Mouse (Mus musculus) CD4-positive helper T cell, adult 2 months (primary cell): ENCODE results near the gene Dtnb.
"Not testable (repeated sequence)": the region's sequence is repeated elsewhere in the genome, so short reads cannot be mapped to it uniquely, and the experiment has no call there.

Experiments used
- DNase-seq: peaks from one replicate; pipeline ENCODE4 v3.0.0-alpha.2; 2012; ENCODE audit warnings: low read depth, missing footprints, low spot score

The Dtnb gene

DNA sequence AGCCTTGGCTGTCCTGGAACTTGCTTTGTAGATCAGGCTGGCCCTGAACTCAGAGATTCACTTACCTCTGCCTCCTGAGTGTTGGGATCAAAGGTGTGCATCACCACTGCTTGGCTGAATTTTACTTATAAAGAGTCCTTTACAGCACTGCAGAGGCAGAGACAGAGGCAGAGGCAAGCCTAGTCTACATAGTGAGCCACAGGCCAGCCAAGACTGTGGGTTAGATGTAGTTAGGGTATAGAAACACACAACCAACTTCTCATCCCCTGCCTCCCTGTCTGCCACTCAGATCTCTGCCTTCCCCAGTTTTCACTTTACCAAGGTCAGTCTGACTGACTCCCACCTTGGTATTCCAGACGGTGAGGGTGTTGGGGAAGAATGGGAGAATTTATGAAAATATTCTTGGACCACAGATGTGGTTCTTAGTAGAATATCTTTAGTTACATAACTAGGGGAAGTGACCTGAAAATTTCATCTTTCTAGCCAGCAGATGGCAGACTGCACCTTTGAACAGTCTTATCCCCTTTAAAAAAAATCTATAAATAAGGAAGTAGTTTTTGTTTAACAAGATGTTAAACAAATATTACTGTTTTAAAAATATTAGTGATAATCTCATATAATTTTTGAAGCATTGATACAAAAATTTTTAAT lies 88.9 kb downstream of the Dtnb start:
- peak; percentile 50 for DNase-seq

DNA sequence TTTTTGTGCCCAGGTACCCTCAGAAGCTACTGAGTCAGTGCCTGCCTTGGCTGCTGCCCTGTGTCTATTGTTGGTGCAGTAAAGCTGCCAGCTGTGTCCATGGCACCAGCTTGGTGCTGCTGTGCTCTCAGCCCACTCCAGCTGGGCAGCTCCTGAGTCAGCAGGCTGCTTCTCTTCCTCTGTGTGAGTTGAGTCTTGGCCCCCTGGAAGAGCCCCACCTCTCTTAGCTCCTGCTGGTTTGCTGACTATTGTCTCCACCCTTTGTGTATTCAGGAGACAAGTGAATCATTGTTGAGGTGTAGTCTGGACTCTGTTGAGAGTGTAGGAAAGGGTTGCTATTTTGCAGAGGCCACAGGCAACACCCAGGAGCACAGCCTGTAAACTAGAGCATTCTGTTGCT lies 90.5 kb downstream of the Dtnb start:
- DNase-seq, result no peak

- DNase-seq, result no peak
These were observed 91.2 kb downstream of the Dtnb start for GRCm38 (mm10) chr12:3663386-3663785.

DNA sequence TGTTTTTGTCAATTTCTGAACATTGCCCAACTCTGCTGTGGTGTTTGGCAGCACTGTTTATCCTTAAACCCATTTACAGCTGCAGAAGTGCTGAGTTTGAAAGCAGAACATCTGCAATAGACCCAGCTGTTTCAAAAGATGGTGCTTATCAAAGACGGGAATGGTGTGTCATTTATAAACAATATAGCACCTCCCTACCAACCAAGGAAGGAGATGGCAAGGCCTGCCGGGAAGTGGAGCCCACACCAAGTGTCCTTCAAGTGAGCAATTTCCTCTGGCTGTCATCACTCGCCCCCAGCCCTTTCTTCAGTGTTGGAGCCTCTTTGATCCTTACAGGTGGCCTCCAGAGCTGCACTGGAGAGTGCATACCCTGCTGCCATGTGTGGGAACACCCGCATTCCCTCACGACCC lies 97.8 kb downstream of the Dtnb start:
- DNase-seq, result no peak

DNA sequence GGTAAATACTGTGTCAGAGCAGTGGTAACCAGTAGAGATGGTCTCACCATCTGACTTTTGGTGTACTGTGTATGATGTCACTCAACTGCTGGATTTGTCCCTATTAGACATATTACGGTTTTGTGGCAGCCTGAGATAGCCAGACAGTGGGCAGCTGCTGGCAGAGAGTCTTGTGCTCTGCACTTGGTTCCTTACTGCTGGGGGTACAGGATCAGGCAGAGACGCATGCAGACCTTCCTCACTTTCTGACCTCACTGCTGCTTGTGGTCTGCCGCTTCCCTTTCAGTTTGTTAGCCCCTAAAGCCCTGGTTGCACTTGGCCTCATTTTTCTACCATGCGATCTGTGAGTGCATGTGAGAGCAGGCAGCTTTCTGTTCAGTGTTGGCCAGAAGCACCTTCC lies 98.9 kb downstream of the Dtnb start:
- DNase-seq, result no peak

DNA sequence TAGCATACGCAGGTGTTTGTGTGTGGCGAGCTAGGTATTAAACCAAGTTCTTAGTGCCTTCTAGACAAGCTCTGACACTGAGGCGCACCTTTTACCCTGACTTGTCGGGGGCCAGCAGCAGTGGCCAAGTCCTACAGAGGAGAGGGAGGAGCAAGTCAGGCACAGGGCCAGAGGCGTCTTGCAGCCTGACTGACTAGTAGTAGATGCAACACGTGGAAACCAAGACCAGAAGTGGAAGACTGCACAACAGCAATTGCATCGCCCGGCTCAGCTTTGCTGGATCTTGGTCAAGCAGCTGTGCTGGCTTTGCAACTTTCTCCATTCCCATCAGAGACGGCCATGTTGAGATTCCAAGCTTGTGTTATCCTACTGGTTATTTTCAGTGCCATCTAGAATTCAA lies 100.6 kb downstream of the Dtnb start:
- DNase-seq, result no peak

- no peak for DNase-seq
These were observed 101.7 kb downstream of the Dtnb start for GRCm38 (mm10) chr12:3673886-3674285.

- no peak for DNase-seq
These were observed 102.7 kb downstream of the Dtnb start for GRCm38 (mm10) chr12:3674913-3675312.

GRCm38 (mm10) chr12:3680721-3681120 lies 108.5 kb downstream of the Dtnb start:
- no peak for DNase-seq

DNA sequence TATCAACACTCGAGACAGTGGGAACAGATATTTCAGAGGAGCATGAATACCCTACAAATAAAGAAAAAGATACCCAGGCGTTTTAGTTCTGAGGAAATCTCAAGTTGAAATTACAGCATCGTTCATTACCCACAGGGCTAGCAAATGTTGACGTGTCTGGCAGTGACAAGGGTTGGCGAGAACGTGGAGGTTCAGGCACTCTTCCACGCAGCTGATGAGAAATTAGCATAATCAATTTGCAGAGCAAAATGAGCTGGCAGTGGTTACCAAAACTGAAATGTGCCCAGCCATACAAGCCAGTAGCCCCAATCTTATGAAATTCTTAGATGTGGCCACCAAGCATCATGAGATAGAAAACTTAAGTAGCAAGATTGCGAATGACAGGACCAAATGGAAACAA lies 110.9 kb downstream of the Dtnb start:
- DNase-seq, result no peak

DNA sequence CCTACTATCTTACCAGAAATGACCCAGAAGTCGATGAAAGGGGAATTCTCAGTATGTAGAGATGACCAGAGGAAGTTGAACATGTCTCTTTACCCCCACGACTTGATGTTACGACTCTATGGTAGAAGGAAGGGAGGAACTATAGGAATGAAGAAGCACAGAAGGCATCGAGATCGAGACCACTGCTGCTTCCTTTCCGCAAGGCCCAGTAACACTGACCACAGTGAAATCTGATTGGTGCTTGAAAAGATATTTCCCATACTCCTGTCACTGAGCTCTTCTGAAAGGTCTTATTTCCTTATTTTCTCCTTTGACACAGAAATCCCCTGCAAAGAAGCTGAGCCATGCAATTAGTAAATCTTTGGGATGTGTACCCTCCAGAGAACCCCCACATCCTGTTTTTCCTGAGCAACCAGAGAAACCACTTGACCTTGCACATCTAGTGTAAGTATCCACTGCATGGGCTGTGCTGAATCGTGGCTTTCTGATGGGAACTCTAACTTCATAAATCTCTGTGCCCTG lies 114.3 kb downstream of the Dtnb start:
- DNase-seq, result no peak

- not testable (repeated sequence) for DNase-seq
These were observed 118.8 kb downstream of the Dtnb start for GRCm38 (mm10) chr12:3690926-3691529.

- DNase-seq, result no peak
These were observed 120.7 kb downstream of the Dtnb start for GRCm38 (mm10) chr12:3692795-3693392.

DNA sequence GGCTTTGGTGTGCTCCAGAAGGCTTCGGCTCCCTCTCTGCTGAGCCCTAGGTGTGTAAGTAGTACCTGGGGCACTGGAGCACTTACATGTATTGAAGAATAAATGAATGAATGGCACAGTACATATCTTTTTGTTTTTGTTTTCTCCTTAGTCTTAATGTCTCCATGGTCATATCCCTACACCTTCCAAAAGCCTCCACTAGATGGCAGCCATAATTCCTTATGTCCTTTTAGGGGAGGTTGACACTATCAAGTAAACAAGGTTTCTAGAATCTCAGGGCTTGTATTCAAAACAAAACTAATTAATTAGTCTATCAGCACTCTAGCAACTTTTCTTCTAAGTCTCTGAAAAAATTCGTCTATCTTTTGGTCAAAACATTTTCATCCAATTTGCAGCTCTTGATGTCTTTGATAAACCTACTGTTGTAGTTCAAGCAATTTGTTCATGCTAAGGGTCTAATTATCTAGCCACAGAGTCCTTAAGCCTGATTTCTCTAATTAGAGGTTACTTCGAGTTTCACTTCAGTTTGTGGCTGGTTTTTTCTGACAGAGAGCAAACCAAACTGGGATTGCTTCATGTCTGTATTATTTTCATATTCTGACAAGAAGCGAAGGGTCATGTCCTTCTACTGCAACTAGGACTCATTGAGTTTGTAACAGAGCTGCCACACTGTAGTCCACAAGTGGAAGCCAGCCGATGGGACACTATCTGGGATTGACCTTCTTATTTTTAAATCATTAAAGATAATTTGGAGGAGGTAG lies 123.7 kb downstream of the Dtnb start:
- DNase-seq, result peak; percentile 52

- DNase-seq, result no peak
These were observed 128.3 kb downstream of the Dtnb start for GRCm38 (mm10) chr12:3700503-3700902.

GRCm38 (mm10) chr12:3702903-3703302 lies 130.7 kb downstream of the Dtnb start:
- DNase-seq, result no peak

DNA sequence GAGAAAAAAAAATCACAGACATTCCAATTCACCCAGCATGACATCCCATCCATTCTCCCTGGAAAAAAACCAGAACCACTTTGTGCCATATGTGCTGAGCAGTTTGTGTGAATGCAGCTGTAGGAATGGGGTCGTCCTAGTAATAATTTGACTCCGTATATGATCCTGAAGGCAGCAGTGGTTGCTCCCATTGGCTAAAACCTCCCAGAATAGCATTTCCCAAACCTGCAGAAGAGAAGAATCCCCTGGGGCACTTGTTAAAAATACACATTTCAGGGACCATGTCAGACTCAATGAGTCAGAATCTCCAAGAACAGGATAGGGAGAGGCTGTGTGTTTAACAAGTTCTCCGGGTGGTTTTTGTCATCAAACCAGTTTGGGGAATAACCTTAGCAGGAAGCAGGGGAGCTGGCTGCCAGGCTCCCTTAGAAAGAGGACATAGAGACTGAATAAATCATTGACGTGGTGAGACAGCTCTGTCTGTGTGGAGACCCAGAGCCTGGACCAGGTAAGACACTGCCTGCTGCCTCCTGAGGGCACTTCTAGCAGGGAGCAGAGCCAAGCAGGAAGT lies 147.1 kb downstream of the Dtnb start:
- no peak for DNase-seq

GRCm38 (mm10) chr12:3720527-3720926 lies 148.3 kb downstream of the Dtnb start:
- DNase-seq, result no peak

- DNase-seq, result no peak
These were observed 151.6 kb downstream of the Dtnb start for GRCm38 (mm10) chr12:3723762-3724161.

DNA sequence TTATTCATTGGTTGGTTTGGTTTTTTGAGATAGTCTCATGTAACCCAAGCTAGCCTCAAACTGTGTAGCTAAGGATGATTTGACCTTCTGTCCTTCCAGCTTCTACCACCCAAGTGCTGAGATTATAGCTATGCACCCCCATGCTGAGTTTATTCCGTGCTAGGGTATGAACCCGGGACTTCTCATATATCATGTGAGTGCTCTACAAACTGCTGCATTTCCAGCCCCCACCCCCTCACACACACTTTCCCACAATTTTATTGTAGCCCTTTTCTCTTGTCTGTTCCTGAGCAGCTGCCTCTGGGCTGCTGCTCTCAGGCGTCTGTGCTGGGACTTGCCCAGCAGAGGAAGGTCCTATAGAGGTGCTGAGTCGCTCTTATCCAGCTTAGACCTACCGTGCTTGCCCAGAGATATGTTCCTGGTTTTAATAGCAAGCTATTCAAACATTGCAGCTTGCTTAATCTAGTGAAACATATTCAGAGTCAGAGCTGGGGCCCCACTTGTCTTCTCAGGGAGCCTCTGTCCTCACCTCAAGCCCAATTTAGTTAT lies 152.7 kb downstream of the Dtnb start:
- DNase-seq, result no peak

DNA sequence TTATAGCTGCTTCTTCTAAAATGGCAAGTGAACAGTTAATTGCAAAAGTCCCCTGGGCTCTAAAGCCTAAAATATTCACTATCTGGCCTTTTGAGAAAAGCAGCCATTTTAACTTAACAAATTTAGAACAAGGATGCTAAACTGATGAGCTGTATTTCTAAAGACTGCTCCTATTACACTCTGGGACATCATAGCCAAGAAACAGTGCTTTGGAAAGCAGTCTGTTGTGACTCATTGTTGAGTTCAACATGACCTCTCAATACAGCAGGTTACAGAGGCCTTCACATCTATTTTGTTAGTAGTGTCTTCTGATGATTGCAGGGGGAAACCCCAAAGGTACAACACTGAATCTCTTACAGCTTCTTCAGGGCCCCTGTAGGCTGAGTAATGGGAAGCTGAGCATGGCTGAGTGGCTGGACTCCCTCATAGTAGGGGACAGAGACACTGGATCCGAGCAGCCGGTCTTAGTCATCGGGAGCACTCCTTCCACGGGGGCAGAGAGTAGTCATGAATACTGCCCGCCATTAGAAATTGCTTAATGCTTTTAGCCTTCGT lies 157.4 kb downstream of the Dtnb start:
- DNase-seq, result no peak
